Mouse (Mus musculus): ENCODE results near the gene Crtc1.

Gene Crtc1

GRCm38 (mm10) chr8:70462516-70462813, 23.1 kb upstream of the Crtc1 start:
- no peak for DNase-seq (ENCODE audit: low spot score)

DNA sequence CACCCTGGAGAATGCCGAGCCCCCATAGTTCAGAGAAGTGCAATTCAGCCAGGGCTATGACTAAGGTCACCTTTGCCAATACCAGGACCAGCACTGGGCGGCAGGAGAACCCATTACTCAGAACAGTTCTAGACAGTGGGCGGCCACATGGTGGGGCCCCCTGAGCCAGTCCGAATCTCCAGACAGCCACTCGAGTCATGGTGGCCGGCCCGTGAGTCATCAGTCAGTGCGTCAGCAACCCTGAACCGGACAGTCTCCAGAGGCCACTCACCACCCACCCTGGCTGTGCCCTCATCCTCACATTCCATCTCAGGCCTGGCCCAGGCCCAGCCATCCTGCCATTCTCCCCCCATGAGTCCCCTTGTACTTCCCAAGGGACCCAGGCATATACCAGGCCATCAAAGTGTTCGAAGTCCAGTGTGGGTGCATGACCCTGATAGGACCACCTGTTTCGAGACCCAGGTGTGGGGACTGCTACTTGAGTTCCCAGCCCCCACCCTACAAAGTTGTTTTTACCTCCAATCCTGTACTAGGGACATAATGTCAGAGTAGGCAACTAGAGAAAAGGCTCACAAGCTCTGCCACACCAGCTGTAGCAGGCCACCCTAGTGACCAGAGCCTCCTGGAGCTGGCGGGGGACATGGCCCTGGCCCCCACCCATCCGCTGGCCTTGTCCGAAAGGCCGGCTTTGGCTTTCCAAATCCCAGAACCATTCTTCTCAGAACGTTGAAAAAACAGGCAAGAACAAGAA, 22.6 kb upstream of the Crtc1 start:
- DNase-seq (ENCODE audit: low spot score), result no peak

DNA sequence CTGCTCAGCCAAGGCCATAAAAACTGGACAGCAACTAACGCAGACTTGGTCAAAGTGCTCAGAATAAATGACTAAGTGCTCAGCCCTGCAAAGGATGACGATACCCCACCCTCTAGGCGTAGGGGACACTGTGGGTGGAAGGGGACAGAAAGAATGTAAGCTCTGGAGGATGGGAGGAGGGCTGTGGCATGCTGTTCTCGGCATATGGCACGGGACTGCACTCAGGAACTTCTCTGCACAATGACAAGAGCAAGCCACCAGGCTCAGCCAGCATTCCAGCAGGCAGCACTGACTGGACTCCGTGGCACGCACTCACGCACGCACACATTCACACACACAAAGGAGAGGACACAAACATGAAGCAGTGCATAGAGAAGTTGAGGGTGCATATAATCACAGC, 21.2 kb upstream of the Crtc1 start:
- DNase-seq (ENCODE audit: low spot score), result no peak

GRCm38 (mm10) chr8:70460199-70460598, 20.8 kb upstream of the Crtc1 start:
- DNase-seq (ENCODE audit: low spot score), result no peak

- no peak for DNase-seq (ENCODE audit: low spot score)
Measured at GRCm38 (mm10) chr8:70459636-70460035, 20.3 kb upstream of the Crtc1 start.

- no peak for DNase-seq (ENCODE audit: low spot score)
Measured at GRCm38 (mm10) chr8:70458462-70458861, 19.1 kb upstream of the Crtc1 start.

- DNase-seq (ENCODE audit: low spot score), result no peak
Measured at GRCm38 (mm10) chr8:70457882-70458281, 18.5 kb upstream of the Crtc1 start.

DNA sequence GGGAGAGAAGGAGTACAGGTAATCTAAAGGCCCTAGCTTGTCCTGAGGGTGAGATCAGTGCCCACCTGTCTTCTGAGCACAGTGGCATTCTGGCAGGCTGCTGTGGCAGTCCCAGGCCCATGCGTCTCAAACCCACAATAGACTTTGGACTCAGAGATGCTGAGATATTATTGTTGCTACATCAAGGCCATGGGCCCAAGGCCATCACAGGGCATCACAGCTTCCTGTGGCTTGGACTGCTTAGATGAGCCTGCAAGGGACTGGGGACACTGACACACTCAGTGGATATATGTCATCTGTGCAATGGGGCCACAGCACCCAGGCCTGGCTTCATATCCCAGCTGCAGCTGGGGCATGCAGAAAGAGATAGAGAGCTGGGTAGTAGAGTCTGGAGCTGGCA, 17.6 kb upstream of the Crtc1 start:
- no peak for DNase-seq (ENCODE audit: low spot score)

- DNase-seq (ENCODE audit: low spot score), result no peak
Measured at GRCm38 (mm10) chr8:70453852-70454251, 14.5 kb upstream of the Crtc1 start.

DNA sequence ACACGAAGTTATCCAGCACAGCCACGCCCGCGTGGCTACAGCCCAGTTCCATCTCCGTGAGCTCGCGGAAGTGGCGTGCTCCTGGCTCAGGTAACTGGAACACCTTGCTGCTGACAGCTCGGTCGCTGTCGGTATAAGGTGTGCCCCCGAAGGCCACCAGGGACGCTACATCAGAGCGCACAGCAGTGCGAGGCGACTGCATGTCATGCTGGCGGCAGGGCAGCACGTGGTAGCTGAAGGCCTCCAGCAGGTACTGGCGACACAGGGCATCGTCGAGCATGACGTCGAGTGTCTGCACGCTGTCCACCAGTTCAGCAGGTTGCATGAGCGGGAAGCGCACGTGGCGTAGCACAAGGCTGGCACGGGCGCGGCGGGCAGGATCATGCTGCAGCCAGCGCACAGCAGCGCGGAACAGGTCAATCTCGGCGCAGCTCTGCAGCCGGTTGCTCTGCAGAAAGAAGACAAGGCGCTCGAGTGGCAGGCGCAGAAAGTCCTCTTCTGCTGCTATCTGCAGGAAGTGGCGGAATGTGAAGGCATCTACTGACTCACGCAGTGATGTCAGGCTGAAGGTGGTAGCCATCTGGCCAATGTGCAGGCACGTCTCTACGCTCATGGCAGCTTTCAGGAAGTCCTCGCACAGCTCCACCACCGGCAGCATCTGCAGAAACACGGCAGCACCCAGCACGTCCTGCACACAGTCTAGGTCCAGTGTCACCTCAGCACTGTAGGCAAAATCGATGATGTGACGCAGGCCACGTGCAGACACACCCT, 13.0 kb upstream of the Crtc1 start:
- no peak for DNase-seq (ENCODE audit: low spot score)

GRCm38 (mm10) chr8:70447639-70448420, 8.5 kb upstream of the Crtc1 start:
- no peak for DNase-seq (ENCODE audit: low spot score)

DNA sequence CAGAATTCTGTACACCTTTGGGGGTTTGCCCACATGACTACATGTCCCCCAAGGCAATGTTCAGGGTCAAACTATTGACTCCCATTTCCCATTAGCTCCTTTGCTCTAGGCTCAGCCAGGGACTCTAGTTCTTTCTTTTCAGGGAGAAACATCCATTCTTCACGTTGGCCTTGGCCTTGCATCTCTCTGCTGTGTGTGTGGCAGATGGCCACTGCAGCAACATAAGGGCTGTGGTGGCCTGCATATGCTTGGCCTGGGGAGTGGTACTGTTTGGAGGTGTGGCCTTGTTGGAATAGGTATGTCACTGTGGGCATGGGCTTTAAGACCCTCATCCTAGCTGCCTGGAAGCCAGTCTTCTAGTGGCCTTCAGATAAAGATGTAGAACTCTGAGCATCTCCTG, 6.6 kb upstream of the Crtc1 start:
- no peak for DNase-seq (ENCODE audit: low spot score)

- DNase-seq (ENCODE audit: low spot score), result peak; percentile 67
Measured at GRCm38 (mm10) chr8:70443326-70443725, 3.9 kb upstream of the Crtc1 start.

GRCm38 (mm10) chr8:70441565-70441964, 2.2 kb upstream of the Crtc1 start:
- DNase-seq (ENCODE audit: low spot score), result no peak

- DNase-seq (ENCODE audit: low spot score), result no peak
Measured at GRCm38 (mm10) chr8:70440246-70440645, 867 bp upstream of the Crtc1 start.

DNA sequence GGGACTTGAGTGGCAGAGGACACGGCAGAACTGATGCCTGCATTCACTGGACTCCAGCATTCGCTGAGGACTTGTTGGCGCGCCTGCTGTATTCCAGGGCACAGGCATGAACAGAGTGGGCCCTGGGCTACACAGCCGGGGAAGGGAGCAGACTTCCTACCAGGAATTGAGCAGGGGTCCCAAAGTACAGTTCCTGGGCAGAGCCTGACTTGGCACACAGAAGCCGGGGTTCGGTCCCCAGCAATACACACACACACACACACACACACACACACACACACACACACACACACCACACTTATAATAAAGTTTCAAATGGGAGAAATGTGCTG, 435 bp upstream of the Crtc1 start:
- no peak for DNase-seq (ENCODE audit: low spot score)

DNA sequence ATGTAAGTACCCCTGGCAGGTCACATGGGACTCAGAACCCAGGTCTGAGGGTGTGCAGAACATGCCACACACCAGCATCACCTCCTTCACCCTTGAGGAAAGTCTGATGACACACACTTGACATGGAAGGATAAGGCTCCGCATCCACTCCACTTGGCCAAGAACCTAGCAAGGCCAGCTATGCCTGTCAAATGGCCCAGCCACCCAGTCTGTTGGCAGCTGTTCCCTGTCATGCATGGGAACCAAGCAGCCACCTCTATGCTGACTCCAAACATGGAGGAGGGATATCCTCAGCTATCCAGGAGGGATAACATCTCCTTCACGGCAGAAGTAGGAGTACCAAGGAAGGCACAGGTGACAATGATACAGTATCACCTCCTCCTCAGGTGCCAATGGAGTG, 956 bp downstream of the Crtc1 start:
- DNase-seq (ENCODE audit: low spot score), result no peak

GRCm38 (mm10) chr8:70435156-70435555, 4.2 kb downstream of the Crtc1 start:
- DNase-seq (ENCODE audit: low spot score), result no peak

GRCm38 (mm10) chr8:70432991-70433536, 6.3 kb downstream of the Crtc1 start:
- no peak for DNase-seq (ENCODE audit: low spot score)

GRCm38 (mm10) chr8:70431213-70431612, 8.2 kb downstream of the Crtc1 start:
- DNase-seq (ENCODE audit: low spot score), result no peak

- DNase-seq (ENCODE audit: low spot score), result no peak
Measured at GRCm38 (mm10) chr8:70426300-70426907, 13.0 kb downstream of the Crtc1 start.

GRCm38 (mm10) chr8:70422722-70423121, 16.7 kb downstream of the Crtc1 start:
- DNase-seq (ENCODE audit: low spot score), result peak; percentile 63

Data from c-Kit-positive CD71-positive TER-119-positive erythroid progenitor cells, embryonic 14.5 days (primary cell).